Mouse (Mus musculus) spleen, postnatal 4 days (tissue): Measurements from ENCODE around the gene Bin2.
A peak's percentile ranks its signal among the peaks of the same experiment; 100 is the strongest.

Experiments
- DNase-seq, 2 experiments: peaks; one replicate each; pipeline ENCODE4 v3.0.0; 2022; ENCODE audit warnings: low spot score in 2 of 2

The Bin2 gene

GRCm38 (mm10) chr15:100669337-100669736 lies at the start of gene Bin2:
Gene Bin2 (minus strand): TSS chr15:100669553.
- peak; percentile 81 to 88 for DNase-seq

GRCm38 (mm10) chr15:100718572-100718971 lies 49.2 kb upstream of the Bin2 start:
- no peak for DNase-seq

- no peak for DNase-seq
Observed at GRCm38 (mm10) chr15:100717933-100718332, 48.6 kb upstream of the Bin2 start.

- no peak for DNase-seq
Observed at GRCm38 (mm10) chr15:100715399-100715993, 46.1 kb upstream of the Bin2 start.

GRCm38 (mm10) chr15:100714470-100714869 lies 45.1 kb upstream of the Bin2 start:
- DNase-seq = no peak

- no peak for DNase-seq
Observed at GRCm38 (mm10) chr15:100710838-100711237, 41.5 kb upstream of the Bin2 start.

- DNase-seq = no peak
Observed at GRCm38 (mm10) chr15:100708433-100709078, 39.2 kb upstream of the Bin2 start.

GRCm38 (mm10) chr15:100706226-100706625 lies 36.9 kb upstream of the Bin2 start:
- DNase-seq = peak; percentile 60 to 77

GRCm38 (mm10) chr15:100705376-100705775 lies 36.0 kb upstream of the Bin2 start:
- no peak for DNase-seq

GRCm38 (mm10) chr15:100703913-100704312 lies 34.6 kb upstream of the Bin2 start:
- DNase-seq = no peak

GRCm38 (mm10) chr15:100701856-100702255 lies 32.5 kb upstream of the Bin2 start:
- DNase-seq = no peak

GRCm38 (mm10) chr15:100701108-100701507 lies 31.8 kb upstream of the Bin2 start:
- no peak for DNase-seq

- no peak for DNase-seq
Observed at GRCm38 (mm10) chr15:100700424-100700823, 31.1 kb upstream of the Bin2 start.

- no peak for DNase-seq
Observed at GRCm38 (mm10) chr15:100699386-100699785, 30.0 kb upstream of the Bin2 start.

- no peak for DNase-seq
Observed at GRCm38 (mm10) chr15:100698078-100698477, 28.7 kb upstream of the Bin2 start.

- DNase-seq = no peak
Observed at GRCm38 (mm10) chr15:100694406-100694805, 25.1 kb upstream of the Bin2 start.

GRCm38 (mm10) chr15:100691990-100692389 lies 22.6 kb upstream of the Bin2 start:
- no peak for DNase-seq

GRCm38 (mm10) chr15:100687430-100687971 lies 18.1 kb upstream of the Bin2 start, which contains the start of gene Cela1:
Gene Cela1 (minus strand): TSS chr15:100687921.
- no peak for DNase-seq

- no peak for DNase-seq
Observed at GRCm38 (mm10) chr15:100686989-100687388, 17.6 kb upstream of the Bin2 start.

GRCm38 (mm10) chr15:100686434-100686833 lies 17.1 kb upstream of the Bin2 start:
- no peak for DNase-seq

- DNase-seq = no peak
Observed at GRCm38 (mm10) chr15:100685849-100686248, 16.5 kb upstream of the Bin2 start.

- peak in 1 of 2 experiments; percentile 63 for DNase-seq
Observed at GRCm38 (mm10) chr15:100685255-100685654, 15.9 kb upstream of the Bin2 start.

GRCm38 (mm10) chr15:100684450-100684849 lies 15.1 kb upstream of the Bin2 start:
- DNase-seq = no peak
